Mouse (Mus musculus): ENCODE results near the gene Tnrc6b. TPM values are rescaled to one million over a fixed set of nuclear protein-coding genes. Genes with fewer than 3 reads are reported as not detected.
A peak's percentile ranks its signal among the peaks of the same experiment; 100 is the strongest.

Gene Tnrc6b
- polyA plus RNA-seq, 1 experiment from 2014 or later, result 15.4 TPM

DNA sequence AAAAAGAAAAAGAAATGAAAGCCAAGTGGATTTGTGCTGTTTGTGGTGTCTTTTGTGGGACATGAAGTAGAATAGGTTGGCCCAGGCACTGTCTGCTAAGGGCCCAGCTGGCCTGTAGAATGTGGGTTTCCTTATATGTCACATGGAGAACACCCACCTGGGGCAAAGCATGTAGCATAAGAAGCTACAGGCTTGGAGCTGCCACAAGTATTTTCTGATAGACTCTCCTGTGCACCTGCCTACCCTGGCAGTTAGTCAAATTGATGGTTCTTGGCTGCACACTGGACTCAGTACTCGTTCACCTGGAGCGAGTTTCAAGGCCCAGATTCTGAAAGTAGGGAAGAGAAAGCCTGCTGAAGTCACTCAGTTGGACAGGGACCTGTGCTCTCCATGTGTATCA, 7.6 kb upstream of the Tnrc6b start:
- no peak overlapping the region for H3K27ac ChIP-seq (replicated peaks in 1 of 2; ENCODE audit: control insufficient read depth in 1 of 2, insufficient read depth in 1 of 2, low read depth in 2 of 2, low read length in 2 of 2)
- 82% methylated on average over 2 of the region's 2 CpGs for WGBS
- H3K4me3 ChIP-seq (ENCODE audit: control insufficient read depth in 1 of 2, insufficient read depth in 1 of 2, low read depth in 1 of 2, low read length in 2 of 2), result no peak overlapping the region
- H3K27me3 ChIP-seq (ENCODE audit: control insufficient read depth, insufficient read depth, low read length), result no peaks in the 10 kb centered on the region
- no peak overlapping the region for H3K9ac ChIP-seq (ENCODE audit: low read length)
- H3K4me1 ChIP-seq (ENCODE audit: control insufficient read depth in 2 of 2, insufficient read depth in 2 of 2, low read length in 2 of 2), result peaks cover 18 to 23% of the 10 kb centered on the region in 2 experiments
- no peaks in the 10 kb centered on the region for H3K36me3 ChIP-seq (ENCODE audit: control insufficient read depth, insufficient read depth, low read length)
- no peak for ATAC-seq (ENCODE audit: insufficient number of reproducible peaks, insufficient read depth, low FRiP score, low read depth)
- no peaks in the 10 kb centered on the region for H3K9me3 ChIP-seq (ENCODE audit: control insufficient read depth, low read length)
- H3K4me2 ChIP-seq (ENCODE audit: low read length), result no peak overlapping the region

DNA sequence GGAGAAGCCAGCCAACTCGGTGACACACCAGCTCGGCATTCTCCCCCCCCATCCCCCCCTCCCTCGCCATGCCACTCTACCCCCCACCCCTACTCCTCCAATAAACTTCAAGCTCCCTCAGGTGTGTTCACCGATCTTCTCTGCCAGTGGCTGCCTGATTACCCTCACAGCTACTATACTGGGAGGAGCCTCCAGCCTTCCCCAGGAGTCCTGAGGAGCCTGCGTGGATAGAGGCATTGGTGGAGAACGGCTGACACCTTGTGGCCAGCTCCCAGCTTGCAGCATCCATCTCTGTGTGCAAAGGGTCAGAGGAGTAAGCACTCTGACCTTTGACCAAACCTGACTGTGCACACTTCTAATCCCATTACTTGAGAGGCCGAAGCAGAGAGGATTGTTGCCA, 6.8 kb upstream of the Tnrc6b start:
- H3K27me3 ChIP-seq (ENCODE audit: control insufficient read depth, insufficient read depth, low read length), result no peaks in the 10 kb centered on the region
- H3K27ac ChIP-seq (replicated peaks in 1 of 2; ENCODE audit: control insufficient read depth in 1 of 2, insufficient read depth in 1 of 2, low read depth in 2 of 2, low read length in 2 of 2), result no peak overlapping the region
- 6% methylated on average over 7 of the region's 7 CpGs for WGBS
- H3K4me3 ChIP-seq (ENCODE audit: control insufficient read depth in 1 of 2, insufficient read depth in 1 of 2, low read depth in 1 of 2, low read length in 2 of 2), result no peak overlapping the region
- ATAC-seq (ENCODE audit: insufficient number of reproducible peaks, insufficient read depth, low FRiP score, low read depth), result peak; percentile 52; the same call in 1 of the 2 replicates
- H3K9me3 ChIP-seq (ENCODE audit: control insufficient read depth, low read length), result no peaks in the 10 kb centered on the region
- H3K9ac ChIP-seq (ENCODE audit: low read length), result no peak overlapping the region
- peaks cover 18 to 23% of the 10 kb centered on the region in 2 experiments for H3K4me1 ChIP-seq (ENCODE audit: control insufficient read depth in 2 of 2, insufficient read depth in 2 of 2, low read length in 2 of 2)
- no peaks in the 10 kb centered on the region for H3K36me3 ChIP-seq (ENCODE audit: control insufficient read depth, insufficient read depth, low read length)
- no peak overlapping the region for H3K4me2 ChIP-seq (ENCODE audit: low read length)

DNA sequence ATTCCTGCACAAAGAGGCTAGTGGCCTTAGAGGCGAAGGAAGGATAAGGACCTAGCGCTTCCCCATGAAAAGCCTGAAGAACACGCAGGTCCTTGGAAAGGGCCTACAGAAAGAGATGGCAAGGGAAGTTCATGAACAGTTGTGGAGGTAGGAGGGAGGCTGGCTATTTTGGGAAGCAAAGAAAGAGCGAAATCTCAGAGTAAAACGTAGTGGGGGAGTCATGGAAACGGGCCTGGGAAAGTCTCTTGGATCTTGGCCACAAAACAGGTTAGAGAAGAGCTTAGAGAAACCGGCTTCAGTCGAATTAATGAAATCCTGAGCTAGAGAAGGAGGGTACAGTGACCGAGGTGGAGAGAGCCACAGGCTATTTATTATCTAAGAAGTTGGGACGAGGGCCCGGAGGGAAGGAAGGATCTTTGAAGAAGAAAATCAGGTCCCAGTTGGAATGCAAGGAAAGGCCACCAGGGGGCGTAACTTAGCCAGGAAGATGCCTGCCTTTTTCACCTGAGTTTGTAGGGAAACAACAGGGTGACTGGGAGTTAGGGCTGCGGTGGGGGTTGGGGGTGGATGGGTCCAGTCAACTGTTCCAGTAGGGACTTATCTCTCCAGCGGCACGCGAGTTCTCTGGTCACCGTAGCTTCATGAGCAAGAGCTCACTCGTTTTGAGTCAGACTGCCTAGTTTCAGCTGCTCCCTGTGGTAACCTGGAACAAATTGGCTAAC, 5.1 kb upstream of the Tnrc6b start:
- Histone ChIP-seq H3K9ac (ENCODE audit: low read length) (peak overlapping the region; percentile 38; the same call in 1 of the 2 replicates), H3K4me1 (ENCODE audit: control insufficient read depth in 2 of 2, insufficient read depth in 2 of 2, low read length in 2 of 2) (peaks cover 18 to 32% of the 10 kb centered on the region in 2 experiments), H3K27ac (replicated peaks in 1 of 2; ENCODE audit: control insufficient read depth in 1 of 2, insufficient read depth in 1 of 2, low read depth in 2 of 2, low read length in 2 of 2) (peak overlapping the region in 1 of 2 experiments; percentile 79; a peak in 2 of 4 replicates), H3K27me3 (ENCODE audit: control insufficient read depth, insufficient read depth, low read length) (no peaks in the 10 kb centered on the region), H3K4me2 (ENCODE audit: low read length) (peak overlapping the region; percentile 67), H3K4me3 (ENCODE audit: control insufficient read depth in 1 of 2, insufficient read depth in 1 of 2, low read depth in 1 of 2, low read length in 2 of 2) (peak overlapping the region; percentile 15 to 29; a peak in 3 of 4 replicates), H3K36me3 (ENCODE audit: control insufficient read depth, insufficient read depth, low read length) (no peaks in the 10 kb centered on the region), H3K9me3 (ENCODE audit: control insufficient read depth, low read length) (no peaks in the 10 kb centered on the region)
- 21% methylated on average over 18 of the region's 18 CpGs for WGBS
- ATAC-seq (ENCODE audit: insufficient number of reproducible peaks, insufficient read depth, low FRiP score, low read depth), result no peak

DNA sequence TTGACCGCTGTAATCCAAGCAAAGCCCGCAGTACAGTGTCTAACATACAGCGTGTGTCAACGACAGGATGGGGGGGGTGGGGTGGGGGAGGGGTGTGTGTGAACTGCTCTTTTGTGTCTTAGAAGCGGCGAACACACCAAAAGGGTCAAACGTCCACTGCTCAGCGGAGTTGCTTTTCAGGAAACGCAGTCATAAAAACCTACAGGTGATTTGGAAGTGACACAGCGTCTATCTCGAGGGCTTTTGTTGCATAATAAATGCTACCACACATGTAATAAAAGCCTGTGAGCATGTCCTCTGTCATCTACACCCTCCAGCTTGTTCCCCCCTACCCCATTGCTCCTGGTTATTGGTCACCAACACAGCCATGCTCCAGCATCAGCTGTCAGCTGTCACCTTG, 4.5 kb upstream of the Tnrc6b start:
- WGBS, result 28% methylated on average over 11 of the region's 11 CpGs
- peak overlapping the region; percentile 76 to 79 for H3K27ac ChIP-seq (replicated peaks in 1 of 2; ENCODE audit: control insufficient read depth in 1 of 2, insufficient read depth in 1 of 2, low read depth in 2 of 2, low read length in 2 of 2)
- H3K4me1 ChIP-seq (ENCODE audit: control insufficient read depth in 2 of 2, insufficient read depth in 2 of 2, low read length in 2 of 2), result peaks cover 18 to 32% of the 10 kb centered on the region in 2 experiments
- no peaks in the 10 kb centered on the region for H3K27me3 ChIP-seq (ENCODE audit: control insufficient read depth, insufficient read depth, low read length)
- no peak for ATAC-seq (ENCODE audit: insufficient number of reproducible peaks, insufficient read depth, low FRiP score, low read depth)
- no peaks in the 10 kb centered on the region for H3K36me3 ChIP-seq (ENCODE audit: control insufficient read depth, insufficient read depth, low read length)
- H3K4me3 ChIP-seq (ENCODE audit: control insufficient read depth in 1 of 2, insufficient read depth in 1 of 2, low read depth in 1 of 2, low read length in 2 of 2), result peak overlapping the region; percentile 15 to 29; a peak in 2 of 4 replicates
- peak overlapping the region; percentile 38; the same call in 1 of the 2 replicates for H3K9ac ChIP-seq (ENCODE audit: low read length)
- peak overlapping the region; percentile 67 for H3K4me2 ChIP-seq (ENCODE audit: low read length)
- H3K9me3 ChIP-seq (ENCODE audit: control insufficient read depth, low read length), result no peaks in the 10 kb centered on the region

DNA sequence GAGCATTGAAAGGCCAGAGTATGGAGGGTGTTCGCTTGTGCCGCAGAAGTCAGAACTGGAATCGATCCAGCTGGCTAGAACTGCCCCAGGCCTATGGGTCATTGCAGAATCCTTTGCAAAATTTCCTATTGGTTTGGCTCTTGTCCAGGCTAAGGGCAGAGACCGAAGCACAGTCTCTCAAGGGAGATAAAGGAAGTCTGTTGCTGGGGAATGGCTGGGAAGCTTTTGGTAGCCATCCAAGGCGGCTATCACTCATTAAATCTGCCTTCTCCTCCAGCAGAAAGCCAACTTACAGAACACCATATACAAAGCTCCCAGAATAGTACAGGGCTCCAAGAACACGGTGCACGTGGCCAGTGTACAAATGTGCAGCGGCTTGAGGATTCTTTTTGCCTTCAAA, 4.0 kb upstream of the Tnrc6b start:
- no peaks in the 10 kb centered on the region for H3K36me3 ChIP-seq (ENCODE audit: control insufficient read depth, insufficient read depth, low read length)

DNA sequence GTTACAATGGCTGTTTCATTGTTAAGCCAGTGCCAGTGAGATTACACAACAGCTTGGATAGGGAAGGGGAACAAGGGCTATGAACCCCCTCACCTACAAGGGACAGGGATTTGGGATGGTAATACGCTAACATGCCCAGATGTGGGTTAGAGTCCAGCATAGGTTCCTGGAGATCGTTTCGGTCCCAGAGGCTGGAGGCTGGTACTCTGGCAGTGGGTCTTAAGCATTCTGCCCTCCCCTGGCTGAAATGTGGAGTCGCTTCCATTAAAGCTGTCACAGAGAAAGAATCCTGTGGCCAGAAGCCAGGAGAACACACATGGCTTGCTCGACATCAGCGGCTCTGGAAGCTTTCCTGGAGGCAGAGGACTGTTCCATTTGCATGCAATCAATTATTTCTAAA, 1.5 kb upstream of the Tnrc6b start:
- no peaks in the 10 kb centered on the region for H3K36me3 ChIP-seq (ENCODE audit: control insufficient read depth, insufficient read depth, low read length)
- peak overlapping the region; percentile 56 for H3K4me2 ChIP-seq (ENCODE audit: low read length)
- WGBS, result 20% methylated on average over 6 of the region's 6 CpGs
- peak overlapping the region; percentile 53 to 90; a peak in 3 of 4 replicates for H3K27ac ChIP-seq (replicated peaks in 1 of 2; ENCODE audit: control insufficient read depth in 1 of 2, insufficient read depth in 1 of 2, low read depth in 2 of 2, low read length in 2 of 2)
- H3K9ac ChIP-seq (ENCODE audit: low read length), result no peak overlapping the region; the same call in 1 of the 2 replicates
- H3K9me3 ChIP-seq (ENCODE audit: control insufficient read depth, low read length), result no peaks in the 10 kb centered on the region
- peaks cover 18 to 35% of the 10 kb centered on the region in 2 experiments for H3K4me1 ChIP-seq (ENCODE audit: control insufficient read depth in 2 of 2, insufficient read depth in 2 of 2, low read length in 2 of 2)
- H3K27me3 ChIP-seq (ENCODE audit: control insufficient read depth, insufficient read depth, low read length), result no peaks in the 10 kb centered on the region
- no peak for ATAC-seq (ENCODE audit: insufficient number of reproducible peaks, insufficient read depth, low FRiP score, low read depth)
- H3K4me3 ChIP-seq (ENCODE audit: control insufficient read depth in 1 of 2, insufficient read depth in 1 of 2, low read depth in 1 of 2, low read length in 2 of 2), result no peak overlapping the region

More for the DNA sequence above, 4.0 kb upstream of the Tnrc6b start:
- Histone ChIP-seq H3K9ac (ENCODE audit: low read length) (no peak overlapping the region), H3K4me2 (ENCODE audit: low read length) (peak overlapping the region; percentile 67), H3K4me3 (ENCODE audit: control insufficient read depth in 1 of 2, insufficient read depth in 1 of 2, low read depth in 1 of 2, low read length in 2 of 2) (no peak overlapping the region), H3K4me1 (ENCODE audit: control insufficient read depth in 2 of 2, insufficient read depth in 2 of 2, low read length in 2 of 2) (peaks cover 18 to 33% of the 10 kb centered on the region in 2 experiments), H3K9me3 (ENCODE audit: control insufficient read depth, low read length) (no peaks in the 10 kb centered on the region), H3K27me3 (ENCODE audit: control insufficient read depth, insufficient read depth, low read length) (no peaks in the 10 kb centered on the region), H3K27ac (replicated peaks in 1 of 2; ENCODE audit: control insufficient read depth in 1 of 2, insufficient read depth in 1 of 2, low read depth in 2 of 2, low read length in 2 of 2) (peak overlapping the region; percentile 76 to 79)
- ATAC-seq (ENCODE audit: insufficient number of reproducible peaks, insufficient read depth, low FRiP score, low read depth), result no peak
- WGBS, result 17% methylated on average over 8 of the region's 8 CpGs

DNA sequence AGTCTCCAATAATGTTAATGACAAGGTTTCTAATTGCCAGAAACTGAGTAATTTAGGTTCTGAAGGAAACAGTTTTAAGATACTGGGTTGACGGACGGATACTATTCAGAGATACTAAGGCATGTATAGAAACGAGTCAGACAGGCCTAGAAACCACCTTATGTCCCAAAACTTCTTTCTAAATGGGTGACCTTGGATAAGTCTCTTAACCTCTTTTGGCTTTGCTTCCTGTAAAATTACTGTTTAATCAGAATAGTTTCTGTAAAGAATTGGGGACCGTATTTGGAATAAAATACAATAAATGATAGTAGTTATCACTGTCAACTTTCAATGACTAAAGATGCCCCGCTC, 881 bp upstream of the Tnrc6b start:
- Histone ChIP-seq H3K4me3 (ENCODE audit: control insufficient read depth in 1 of 2, insufficient read depth in 1 of 2, low read depth in 1 of 2, low read length in 2 of 2) (peak overlapping the region; percentile 81 to 91; a peak in 3 of 4 replicates), H3K27ac (replicated peaks in 1 of 2; ENCODE audit: control insufficient read depth in 1 of 2, insufficient read depth in 1 of 2, low read depth in 2 of 2, low read length in 2 of 2) (peak overlapping the region; percentile 42 to 90; a peak in 3 of 4 replicates), H3K36me3 (ENCODE audit: control insufficient read depth, insufficient read depth, low read length) (no peaks in the 10 kb centered on the region), H3K27me3 (ENCODE audit: control insufficient read depth, insufficient read depth, low read length) (no peaks in the 10 kb centered on the region), H3K4me1 (ENCODE audit: control insufficient read depth in 2 of 2, insufficient read depth in 2 of 2, low read length in 2 of 2) (peaks cover 18 to 35% of the 10 kb centered on the region in 2 experiments), H3K4me2 (ENCODE audit: low read length) (peak overlapping the region; percentile 56), H3K9ac (ENCODE audit: low read length) (no peak overlapping the region), H3K9me3 (ENCODE audit: control insufficient read depth, low read length) (no peaks in the 10 kb centered on the region)
- WGBS, result 9% methylated on average over 5 of the region's 5 CpGs
- ATAC-seq (ENCODE audit: insufficient number of reproducible peaks, insufficient read depth, low FRiP score, low read depth), result no peak

All from heart, embryonic 14.5 days (tissue).